Mouse (Mus musculus): ENCODE data around the gene Mrps21.
"Not testable (repeated sequence)": the region's sequence is repeated elsewhere in the genome, so short reads cannot be mapped to it uniquely, and the experiment has no call there.

The Mrps21 gene

DNA sequence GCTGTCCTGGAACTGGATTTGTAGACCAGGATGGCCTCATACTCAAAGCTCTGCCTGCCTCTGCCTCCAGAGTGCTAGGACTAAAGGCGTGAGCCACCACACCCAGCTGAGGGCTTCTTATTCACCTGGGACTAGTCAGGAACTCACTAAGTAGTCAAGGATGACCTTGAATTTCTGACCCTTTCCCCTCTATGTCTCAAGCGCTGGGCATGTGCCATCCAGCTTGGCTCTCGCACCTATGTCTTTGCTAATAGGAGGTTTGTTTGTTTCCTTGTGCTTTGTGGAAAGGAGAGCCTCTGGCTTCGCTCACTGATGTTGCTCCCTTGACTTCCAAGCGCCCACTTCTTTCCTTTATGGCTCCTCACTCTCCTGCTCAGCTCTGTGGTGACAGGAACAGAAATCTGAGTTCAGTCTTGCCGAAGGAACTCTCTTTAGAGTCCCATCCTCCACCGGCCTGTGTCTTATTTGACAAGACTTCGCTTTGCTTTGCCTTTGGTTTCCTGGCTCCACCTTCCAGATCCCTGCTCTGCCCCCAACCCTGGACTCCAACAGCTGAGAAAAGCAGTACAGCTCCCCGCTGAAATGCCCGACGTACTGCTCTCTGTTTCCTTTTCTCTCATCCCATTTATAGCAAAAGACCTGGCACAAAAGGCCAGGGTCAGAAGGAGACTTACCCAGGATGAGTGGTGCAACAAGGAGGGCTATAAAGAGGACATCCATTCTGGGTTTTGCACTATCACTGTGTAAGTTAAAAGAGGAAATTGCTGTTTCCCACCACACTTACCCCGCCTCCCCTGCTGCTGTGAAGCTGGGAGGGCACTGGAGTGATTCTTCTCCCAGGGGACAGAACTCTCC is 20.1 kb upstream of the Mrps21 start, which contains the start of gene BC028528:
TSS of gene BC028528 (minus strand) at position 795 of the 855 bp plus-strand sequence.
- no peak for DNase-seq (ENCODE audit: low spot score)

DNA sequence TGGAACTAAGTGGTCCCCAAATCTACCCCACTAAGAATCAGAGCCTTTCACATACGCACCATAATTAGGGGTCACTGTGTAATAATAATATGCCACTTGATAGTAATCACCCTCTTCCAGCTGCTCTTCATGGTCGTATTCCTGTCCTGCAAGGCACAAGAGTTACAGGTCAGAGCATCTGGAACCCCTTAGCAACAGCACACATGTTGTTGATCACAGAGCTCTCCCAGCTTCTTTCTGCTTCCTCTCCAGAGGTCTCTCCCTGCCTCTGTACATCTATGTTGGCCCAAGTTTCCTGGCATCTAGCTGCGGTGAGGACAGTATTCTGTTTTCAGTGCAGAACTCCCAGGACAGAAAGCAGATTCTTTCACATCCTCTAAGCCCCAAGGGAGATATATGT is 18.3 kb upstream of the Mrps21 start:
- no peak for DNase-seq (ENCODE audit: low spot score)

DNA sequence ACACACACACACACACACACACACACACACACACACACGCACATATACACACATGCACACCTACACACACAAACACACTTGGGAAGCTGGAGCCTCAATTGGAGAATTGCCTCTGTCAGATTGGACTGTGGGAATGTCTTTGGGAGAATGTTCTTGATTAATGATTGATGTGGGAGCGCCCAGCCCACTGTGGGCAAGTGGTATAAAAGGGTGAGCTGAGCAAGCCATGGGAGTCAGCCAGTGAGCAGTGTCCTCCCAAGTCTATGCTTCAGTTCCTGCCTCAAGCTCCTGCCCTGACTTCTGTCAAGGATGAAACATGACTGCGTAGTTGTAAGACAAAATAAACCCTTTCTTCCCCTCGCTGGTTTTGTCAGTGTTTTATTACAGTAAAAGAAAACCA is 16.3 kb upstream of the Mrps21 start:
- no peak for DNase-seq (ENCODE audit: low spot score)

DNA sequence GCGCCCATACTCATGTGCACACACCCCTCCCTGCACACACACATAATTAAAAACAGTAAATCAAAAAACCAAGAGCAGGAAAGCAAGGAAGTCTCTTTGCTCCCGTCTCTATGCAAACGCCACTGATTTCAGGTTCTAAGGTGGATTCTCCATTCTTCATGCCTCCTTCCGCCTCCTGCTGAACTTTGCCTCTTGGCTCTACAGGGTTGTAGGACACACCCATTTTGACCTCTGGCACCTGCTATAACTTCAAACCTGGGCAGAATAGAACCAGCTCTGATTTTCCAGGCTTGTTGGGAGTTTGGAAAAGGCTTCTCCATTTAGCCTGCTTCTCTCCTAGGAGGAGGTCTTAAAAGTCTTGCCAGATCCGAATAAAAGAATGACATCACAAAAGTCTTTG is 13.1 kb upstream of the Mrps21 start:
- no peak for DNase-seq (ENCODE audit: low spot score)

DNA sequence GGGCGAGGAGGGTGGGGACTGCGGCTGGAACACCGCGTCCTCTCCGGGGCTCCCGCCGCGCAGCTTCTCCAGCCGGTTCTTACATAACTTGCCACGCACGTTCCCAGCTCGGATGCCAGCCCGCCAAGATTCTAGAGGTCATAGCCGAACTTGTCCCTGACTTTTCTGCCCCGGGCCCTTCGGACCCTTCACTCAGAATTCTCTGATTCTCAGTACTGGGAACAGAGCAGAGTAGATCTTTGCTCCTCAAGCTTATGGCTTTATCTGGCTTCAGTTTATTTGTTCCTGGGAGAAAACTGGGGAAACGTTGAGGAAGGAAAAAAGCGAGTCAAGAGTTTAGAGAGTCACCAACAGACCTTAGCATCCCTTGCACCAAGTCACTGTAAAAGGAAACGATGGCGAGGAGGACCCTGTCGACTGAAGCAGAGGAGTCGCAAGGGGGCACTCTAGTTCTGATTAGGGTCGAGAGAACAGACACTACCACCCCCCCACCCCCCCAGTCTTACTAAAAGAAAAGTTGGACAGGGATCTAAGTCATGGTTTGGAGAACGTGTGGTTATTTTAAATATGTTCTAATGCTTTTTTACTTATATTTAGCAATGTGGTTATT is 11.6 kb upstream of the Mrps21 start:
- DNase-seq (ENCODE audit: low spot score), result no peak

DNA sequence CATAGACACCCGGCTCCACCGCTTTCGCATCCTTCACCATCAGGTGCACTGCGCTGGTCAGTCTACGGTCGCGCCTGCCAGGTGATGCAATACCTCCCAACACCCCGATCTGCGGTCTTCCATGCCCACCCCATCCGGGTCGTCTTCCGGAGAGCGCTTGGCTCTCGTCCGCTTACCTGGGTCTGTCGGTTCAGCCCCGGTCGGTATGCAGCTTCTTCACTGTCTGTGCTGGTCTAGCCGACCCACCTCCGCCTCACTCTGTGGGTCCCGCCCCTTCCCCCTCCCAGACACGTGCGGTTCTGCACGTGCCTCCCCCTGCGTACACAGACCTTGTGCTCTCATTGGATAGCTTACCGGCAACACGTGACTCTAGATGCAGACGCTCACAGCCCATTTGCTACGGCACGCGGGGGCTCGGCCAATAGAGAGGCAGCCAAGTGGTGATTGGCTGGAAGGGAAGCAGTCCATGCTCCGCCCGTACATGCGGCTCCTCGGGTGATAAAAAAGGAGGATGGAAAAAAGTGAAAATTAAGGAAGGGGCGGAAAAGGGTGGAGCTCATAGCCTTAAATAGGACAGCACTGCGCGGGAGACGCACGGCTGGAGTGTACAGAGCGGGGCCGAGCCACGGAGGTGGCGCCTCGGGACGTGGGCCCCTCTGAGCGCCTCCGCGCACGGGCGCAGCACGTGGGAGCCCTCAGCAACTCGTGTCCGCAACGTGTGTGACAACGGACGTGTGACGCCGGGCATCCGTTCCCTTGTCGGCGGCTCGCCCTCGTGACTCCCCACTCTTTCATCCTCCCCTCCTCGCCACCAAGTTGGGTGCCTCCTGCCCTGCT is 10.9 kb upstream of the Mrps21 start, which contains the start of gene Ciart:
TSS of gene Ciart (minus strand) at position 273 of the 837 bp plus-strand sequence.
- peak; percentile 78 for DNase-seq (ENCODE audit: low spot score)

DNA sequence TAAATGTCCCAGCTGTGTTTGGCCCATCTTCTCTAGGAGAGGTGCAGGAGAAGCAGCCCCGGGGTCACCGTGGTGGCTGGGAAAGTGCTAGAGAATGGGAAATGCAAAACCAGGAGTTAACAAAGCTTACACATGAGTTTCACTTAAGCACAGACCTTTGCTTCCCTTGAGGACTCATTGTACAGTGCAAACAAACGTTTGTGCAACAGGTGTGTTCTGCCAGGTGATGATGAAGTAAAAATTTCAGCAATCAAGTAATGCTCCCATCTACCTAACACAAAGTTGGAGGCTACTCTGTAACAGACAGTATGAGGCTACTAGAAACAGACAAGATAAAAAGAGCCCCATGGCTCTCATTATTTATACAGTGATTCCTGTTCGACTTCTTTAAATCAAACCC is 7.7 kb upstream of the Mrps21 start:
- no peak for DNase-seq (ENCODE audit: low spot score)

DNA sequence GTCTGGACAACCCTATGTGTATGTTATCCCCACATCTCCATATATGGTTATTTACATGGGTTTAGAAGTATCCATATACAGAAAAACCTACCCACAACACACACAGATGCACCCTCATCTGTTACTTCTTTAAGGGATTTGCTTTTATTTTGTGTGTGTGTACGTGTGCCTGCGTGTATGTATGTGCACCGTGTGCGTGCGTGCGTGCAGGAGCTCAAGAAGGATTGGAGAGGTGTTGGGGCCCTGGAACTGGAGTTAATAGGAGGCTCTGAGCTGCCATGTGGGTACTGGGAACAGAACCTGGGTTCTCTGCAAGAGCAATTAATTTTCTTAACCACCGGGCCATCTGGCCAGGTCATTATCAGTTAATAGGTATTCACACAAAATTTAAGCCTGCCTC is 729 bp upstream of the Mrps21 start:
- DNase-seq (ENCODE audit: low spot score), result no peak

DNA sequence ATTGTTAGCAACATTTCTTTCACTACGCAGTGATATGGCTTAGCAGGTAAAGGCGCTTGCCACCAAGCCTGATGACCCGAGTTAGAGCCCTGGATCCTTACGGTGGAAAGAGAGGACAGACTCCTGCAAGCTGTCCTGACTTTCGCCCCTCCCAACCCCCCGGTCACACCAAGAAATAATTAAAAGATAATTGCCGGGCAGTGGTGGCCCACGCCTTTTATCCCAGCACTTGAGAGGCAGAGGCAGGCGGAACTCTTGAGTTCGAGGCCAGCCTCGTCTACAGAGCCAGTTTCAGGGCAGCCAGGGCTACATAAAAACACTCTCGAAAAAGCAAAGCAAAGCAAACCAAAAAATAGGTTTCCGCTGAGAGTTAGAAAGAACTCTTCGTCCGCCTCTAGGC is 343 bp downstream of the Mrps21 start:
- DNase-seq (ENCODE audit: low spot score), result no peak

DNA sequence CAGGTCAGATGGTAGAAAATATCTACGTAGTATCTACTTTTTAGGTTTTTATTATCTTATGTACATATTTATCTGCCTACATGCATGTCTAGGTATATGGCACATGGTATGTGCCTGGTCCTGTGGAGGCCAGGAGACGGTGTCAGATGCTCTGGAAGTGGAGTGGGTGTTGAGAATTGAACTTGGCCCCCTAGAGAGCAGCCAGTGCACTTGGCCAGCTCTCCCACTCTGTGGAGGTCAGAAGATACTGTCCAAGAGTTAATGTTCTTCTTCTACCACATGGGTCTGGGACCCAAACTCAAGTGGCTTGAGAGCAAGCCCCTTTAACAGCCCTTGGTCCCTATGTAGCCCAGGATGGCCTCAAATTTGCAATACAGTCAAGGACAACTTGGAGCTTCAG is 3.9 kb downstream of the Mrps21 start:
- no peak for DNase-seq (ENCODE audit: low spot score)

DNA sequence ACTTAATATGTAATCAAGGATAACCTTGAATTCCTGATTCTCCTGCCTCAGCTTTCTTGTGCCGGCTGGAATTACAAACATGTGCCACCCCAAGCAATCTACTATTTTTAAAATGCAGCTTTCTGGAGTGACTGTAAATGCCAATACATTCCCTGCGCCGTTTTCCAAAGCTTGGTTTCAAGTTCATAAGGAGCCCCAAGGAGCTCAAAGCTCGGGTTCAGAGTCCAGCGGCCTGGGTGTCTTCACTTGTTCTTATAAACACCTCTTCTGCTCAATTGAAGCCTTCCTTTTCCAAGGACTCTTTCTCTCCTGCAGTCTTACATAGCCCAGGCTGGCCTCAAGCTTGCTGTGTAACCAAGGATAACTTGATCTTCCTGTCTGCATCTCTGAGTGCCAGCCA is 5.2 kb downstream of the Mrps21 start:
- no peak for DNase-seq (ENCODE audit: low spot score)

DNA sequence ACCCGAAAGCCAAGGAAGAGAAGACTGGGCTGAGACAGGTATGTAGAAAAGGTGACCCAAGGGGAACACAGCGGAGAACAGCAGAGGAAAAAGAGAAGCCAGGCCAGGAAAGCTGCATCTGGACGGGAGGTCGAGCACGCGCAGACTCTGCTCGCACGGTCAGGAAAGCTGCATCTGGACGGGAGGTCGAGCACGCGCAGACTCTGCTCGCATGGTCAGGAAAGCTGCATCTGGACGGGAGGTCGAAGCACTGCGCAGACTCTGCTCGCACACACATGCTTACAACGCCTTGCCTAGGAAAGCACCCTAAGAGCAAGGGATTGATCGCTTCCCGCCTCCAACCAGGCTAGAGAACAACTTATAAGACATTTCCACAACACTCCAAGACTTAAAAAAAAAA is 5.7 kb downstream of the Mrps21 start:
- no peak for DNase-seq (ENCODE audit: low spot score)

DNA sequence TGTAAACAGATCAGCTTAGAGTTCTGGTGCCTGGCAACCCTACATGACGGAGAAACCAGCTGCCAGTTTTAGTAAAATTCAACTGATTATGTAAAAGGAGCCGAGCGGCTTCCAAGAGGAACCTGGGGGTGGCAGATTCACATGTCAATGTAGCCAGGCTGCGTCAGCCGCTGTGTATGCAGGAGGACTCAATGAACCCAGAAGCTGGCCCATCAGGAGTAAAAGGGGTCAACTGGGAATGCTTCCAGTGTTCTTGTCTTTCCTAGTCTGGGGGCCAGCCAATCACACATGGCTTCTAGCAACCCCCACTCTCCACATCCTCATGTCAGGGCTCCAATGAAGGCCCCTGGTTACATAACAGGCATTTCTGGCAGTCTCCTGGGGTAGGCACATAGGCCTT is 6.3 kb downstream of the Mrps21 start:
- no peak for DNase-seq (ENCODE audit: low spot score)

DNA sequence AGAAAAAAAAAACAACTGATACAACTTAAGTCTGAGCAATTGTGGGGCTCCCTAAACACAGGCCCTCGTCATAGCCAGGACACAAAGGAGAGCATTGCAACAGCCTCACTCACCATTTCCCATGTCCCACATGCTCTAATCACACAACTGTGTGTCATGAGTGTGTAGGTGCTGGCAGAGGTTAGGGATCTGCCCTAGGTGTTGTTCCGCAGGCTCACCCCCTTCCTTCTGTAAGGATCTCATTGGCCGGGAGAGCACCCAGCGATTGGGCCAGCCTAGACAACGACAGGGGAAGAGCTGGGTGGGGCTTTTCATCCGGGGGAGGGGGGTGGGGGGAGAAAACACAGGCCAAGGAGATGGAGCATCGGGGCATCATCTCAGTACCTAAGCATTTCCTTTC is 7.7 kb downstream of the Mrps21 start:
- no peak for DNase-seq (ENCODE audit: low spot score)

DNA sequence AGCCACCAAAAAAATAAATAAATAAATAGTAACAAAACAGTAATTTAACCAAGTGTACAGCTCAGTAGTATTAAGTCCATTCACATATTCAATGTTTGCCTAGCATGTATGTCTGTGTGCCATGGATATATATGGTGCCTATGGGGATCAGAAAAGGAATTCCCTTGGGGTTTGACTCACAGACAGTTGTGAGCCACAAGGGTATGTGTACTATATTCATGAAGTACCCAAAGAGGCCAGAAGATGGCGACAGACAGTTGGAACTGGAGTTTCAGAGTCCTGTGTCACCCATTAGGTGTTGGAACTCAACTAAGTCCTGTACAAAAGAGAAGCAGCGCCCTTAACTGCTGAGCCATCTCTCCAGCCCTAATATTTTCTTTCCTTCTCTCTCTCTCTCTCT is 9.5 kb downstream of the Mrps21 start:
- peak; percentile 90 for DNase-seq (ENCODE audit: low spot score)

DNA sequence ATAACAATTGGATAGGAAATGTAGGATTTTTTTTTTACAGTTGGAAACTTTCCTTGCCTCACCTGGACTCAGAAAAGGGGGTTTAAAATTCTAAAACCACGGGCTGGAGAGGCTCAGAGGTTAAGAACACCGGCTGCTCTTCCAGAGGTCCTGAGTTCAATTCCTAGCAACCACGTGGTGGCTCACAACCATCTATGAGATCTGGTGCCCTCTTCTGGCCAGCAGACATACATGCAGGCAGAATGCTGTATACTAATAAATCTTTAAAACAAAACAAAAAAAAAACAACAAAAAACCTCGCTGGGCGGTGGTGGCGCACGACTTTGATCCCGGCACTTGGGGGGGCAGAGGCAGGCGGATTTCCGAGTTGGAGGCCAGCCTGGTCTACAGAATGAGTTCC is 10.1 kb downstream of the Mrps21 start:
- DNase-seq (ENCODE audit: low spot score), result no peak

DNA sequence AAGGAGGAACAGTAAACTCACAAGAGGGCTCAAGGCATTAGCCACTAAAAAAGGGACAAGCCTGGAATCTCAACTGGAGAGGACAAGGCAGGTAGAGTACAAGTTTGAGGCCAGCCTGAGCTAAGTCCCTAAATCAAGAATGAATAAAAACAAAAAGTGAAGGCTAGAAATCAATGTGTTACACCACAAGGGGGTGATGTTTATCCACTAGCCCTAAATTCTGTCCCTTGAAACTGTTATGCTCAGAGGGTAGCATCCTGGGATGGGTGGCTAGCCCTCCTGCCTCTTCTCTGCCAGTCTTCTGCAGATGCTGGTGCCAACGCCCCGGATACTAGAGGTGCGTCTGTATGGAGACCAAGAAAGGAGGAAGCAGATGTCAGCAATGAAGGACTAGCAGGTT is 11.0 kb downstream of the Mrps21 start:
- DNase-seq (ENCODE audit: low spot score), result no peak

DNA sequence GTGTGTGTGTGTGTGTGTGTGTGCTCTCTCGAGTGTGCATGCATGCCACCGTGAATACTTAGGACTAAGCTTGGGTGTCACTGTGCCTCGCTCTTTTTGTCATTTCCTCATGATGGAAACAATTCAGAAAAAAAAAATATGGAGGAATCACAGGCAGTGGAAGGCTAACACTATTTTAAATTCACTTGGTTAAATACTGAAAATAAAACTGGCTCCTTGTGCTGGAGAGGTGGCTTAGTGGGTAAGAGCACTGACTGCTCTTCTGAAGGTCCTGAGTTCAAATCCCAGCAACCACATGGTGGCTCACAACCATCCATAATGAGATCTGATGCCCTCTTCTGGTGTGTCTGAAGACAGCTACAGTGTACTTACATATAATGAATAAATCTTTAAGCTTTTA is 13.0 kb downstream of the Mrps21 start:
- DNase-seq (ENCODE audit: low spot score), result not testable (repeated sequence)

DNA sequence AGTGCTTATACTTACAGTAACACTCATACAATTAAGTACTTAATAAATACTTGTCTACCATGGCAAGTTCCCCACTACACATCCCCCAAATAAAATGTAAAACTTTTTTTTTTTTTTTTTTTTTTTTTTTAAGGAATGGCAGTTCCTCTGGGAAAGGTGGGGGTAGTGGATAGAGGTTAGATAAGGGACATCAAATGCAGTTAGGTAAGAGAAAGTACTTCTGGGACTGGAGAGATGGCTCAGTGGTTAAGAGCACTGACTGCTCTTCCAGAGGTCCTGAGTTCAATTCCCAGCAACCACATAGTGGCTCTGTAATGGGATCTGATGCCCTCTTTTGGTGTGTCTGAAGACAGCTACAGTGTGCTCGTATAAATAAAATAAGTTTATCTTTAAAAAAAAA is 14.3 kb downstream of the Mrps21 start:
- not testable (repeated sequence) for DNase-seq (ENCODE audit: low spot score)

DNA sequence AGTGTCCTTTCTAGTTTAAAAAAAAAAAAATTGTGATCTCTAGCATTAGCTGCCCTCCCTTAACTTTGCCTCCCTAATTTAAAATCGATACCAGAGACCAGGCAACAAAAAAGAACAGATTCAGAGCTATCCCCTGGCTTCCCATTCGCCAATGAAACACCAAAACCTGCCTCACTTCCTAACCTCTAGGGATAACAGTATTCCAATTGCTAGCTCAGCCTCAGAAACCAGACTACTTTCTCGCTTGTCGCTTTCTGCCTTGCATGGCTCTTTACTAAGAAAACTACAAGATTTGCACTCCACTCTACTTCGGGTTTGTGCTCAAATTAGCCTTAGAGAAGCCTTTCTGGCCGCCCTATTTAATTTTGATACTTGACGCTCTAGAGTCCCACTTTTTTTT is 15.2 kb downstream of the Mrps21 start:
- no peak for DNase-seq (ENCODE audit: low spot score)

DNA sequence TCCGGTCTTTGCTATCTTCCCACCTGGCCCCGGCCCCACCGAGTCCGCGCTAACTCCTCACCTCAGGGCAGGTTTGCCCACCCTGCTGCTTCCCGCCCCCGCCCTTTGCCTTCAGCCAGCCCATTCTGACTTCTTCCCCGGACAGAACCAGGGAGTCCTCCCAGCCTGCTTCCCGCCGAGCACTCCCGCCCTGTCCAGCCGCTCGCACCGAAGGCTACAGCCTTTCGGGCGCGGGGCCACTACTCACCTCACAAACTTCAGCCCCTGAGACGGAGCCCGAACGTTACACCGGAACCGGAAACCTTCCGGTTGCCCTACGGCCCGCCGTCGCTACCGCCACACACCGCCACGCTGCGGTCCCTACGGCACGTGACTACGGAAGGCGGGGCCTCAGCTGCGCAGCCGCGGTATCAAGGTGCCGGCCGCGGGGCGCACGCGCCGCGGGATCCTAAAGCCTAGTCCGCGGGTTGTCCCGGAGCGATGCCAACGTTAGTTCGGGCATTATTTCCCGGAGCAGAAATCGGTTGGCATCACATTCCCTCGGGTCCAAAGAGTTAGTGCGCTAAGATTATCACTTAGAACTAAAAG is 15.7 kb downstream of the Mrps21 start, which contains the start of gene Prpf3:
TSS of gene Prpf3 (minus strand) at position 384 of the 588 bp plus-strand sequence.
- DNase-seq (ENCODE audit: low spot score), result peak; percentile 90

DNA sequence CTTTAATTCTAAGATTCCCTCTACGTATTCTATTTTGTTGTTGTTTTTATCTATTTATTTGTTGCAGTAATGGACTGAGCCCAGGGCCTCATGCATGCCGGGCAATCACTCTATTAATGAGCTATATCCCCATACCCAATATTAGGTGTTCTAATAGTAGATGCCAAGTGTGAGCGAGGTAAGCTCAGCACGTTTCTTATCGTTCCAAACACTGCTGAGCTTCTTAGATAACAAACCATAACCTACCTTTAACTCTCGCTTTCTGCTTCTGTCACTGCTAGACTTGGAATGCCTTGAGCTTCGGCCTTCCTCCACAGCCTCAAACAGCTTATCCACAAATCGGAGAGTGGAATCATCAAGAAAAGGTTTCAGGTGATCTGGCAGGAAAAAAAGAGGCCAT is 20.0 kb downstream of the Mrps21 start:
- DNase-seq (ENCODE audit: low spot score), result no peak

Measured in c-Kit-positive CD71-positive TER-119-positive erythroid progenitor cells, embryonic 14.5 days (primary cell).